18 mouse cellular contexts compared by ENCODE assay signal in the genomic region with DNA sequence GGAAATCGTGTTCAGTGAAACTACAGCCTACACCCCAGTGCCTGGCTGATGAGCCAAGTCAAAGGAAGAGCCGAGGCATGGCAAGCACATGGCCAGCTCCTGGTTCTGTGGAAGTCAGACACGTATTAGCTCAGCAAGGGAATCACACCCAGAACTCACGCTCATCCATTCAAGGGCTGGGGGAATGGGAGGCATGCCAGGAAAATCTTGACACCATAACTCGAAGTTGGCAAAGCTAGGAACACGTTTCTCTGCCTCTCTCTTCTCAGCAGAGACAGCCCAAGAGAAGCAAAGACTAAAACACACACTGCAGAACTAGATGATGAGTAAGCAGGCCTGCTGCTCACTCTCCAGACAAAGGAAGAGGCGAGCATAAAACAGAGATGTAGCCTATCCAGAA. TPM values are rescaled to one million over a fixed set of nuclear protein-coding genes. Genes with fewer than 3 reads are reported as not detected.
A peak's percentile ranks its signal among the peaks of the same experiment; 100 is the strongest.
DNase-seq lines count a peak whose midpoint lies in the region; ATAC-seq lines count a peak whose summit lies in the region.
"Had no signal": no experiment of that assay in that cellular context is flagged by ENCODE, and none has a peak within 500 bp of the region (broad histone marks: within the 10 kb centered on the region; RNA-seq: fewer than 3 reads in every experiment).

No protein-coding gene starts in this region.

- ATAC-seq in forebrain, embryonic 16.5 days: peak; percentile 51
- ATAC-seq in forebrain, embryonic 13.5 days: no peak; the same call in 1 of the 2 replicates
- no peak for ATAC-seq in kidney, embryonic 14.5 days (ENCODE audit: low FRiP score, low TSS enrichment)
- ATAC-seq: inflammation-experienced regulatory T-cells, adult 6 months; midbrain, embryonic 13.5 days had no signal

- no peak overlapping the region for H3K9ac ChIP-seq in forebrain, embryonic 16.5 days (replicated peaks; ENCODE audit: low read depth, low read length)
- H3K9ac ChIP-seq in forebrain, embryonic 13.5 days: no peak overlapping the region
- no peak overlapping the region for H3K9ac ChIP-seq in kidney, embryonic 14.5 days (ENCODE audit: low read depth, low read length)
- H3K9ac ChIP-seq: embryonic facial prominence, embryonic 13.5 days; limb, embryonic 15.5 days; lung, embryonic 15.5 days; midbrain, embryonic 13.5 days had no signal

- 50% methylated on average over 7 of the region's 7 CpGs for WGBS in forebrain, embryonic 16.5 days
- WGBS in forebrain, embryonic 13.5 days: 64% methylated on average over 7 of the region's 7 CpGs
- 68% methylated on average over 7 of the region's 7 CpGs for WGBS in kidney, embryonic 14.5 days

- no peak overlapping the region for H3K27ac ChIP-seq in forebrain, embryonic 16.5 days (ENCODE audit: low read length)
- H3K27ac ChIP-seq in forebrain, embryonic 13.5 days: no peak overlapping the region
- H3K27ac ChIP-seq in kidney, embryonic 14.5 days (ENCODE audit: low read depth, low read length): no peak overlapping the region
- H3K27ac ChIP-seq: embryonic facial prominence, embryonic 13.5 days; limb, embryonic 15.5 days; lung, embryonic 15.5 days; midbrain, embryonic 13.5 days had no signal

- no peaks in the 10 kb centered on the region for H3K4me1 ChIP-seq in forebrain, embryonic 16.5 days (replicated peaks; ENCODE audit: control insufficient read depth, insufficient read depth, low read length)
- no peaks in the 10 kb centered on the region for H3K4me1 ChIP-seq in forebrain, embryonic 13.5 days
- H3K4me1 ChIP-seq in kidney, embryonic 14.5 days (ENCODE audit: control insufficient read depth, insufficient read depth, low read length): no peaks in the 10 kb centered on the region
- H3K4me1 ChIP-seq: embryonic facial prominence, embryonic 13.5 days; limb, embryonic 15.5 days; lung, embryonic 15.5 days; midbrain, embryonic 13.5 days had no signal

- DNase-seq in brain, adult 2 months (ENCODE audit: low read depth, low spot score): peak; percentile 70
- peak; percentile 12 for DNase-seq in layer of hippocampus, adult 9-10 months (ENCODE audit: low spot score)
- DNase-seq in right cerebral cortex, adult 2 months (ENCODE audit: low spot score in 2 of 2): peak; percentile 36 to 48
- DNase-seq in ovary, postnatal 10 days (ENCODE audit: low spot score): no peak
- DNase-seq in cerebellum, postnatal 4 days (ENCODE audit: low spot score in 2 of 2): no peak
- DNase-seq: adrenal gland, adult 8-10 months; B cell, adult 2 months; cerebellum, postnatal 25 days; thymus, adult 18-20 months had no signal

- H3K4me2 ChIP-seq in forebrain, embryonic 16.5 days (ENCODE audit: low read length): no peak overlapping the region
- H3K4me2 ChIP-seq in forebrain, embryonic 13.5 days: no peak overlapping the region
- no peak overlapping the region for H3K4me2 ChIP-seq in kidney, embryonic 14.5 days (replicated peaks; ENCODE audit: low read depth, low read length)
- H3K4me2 ChIP-seq: embryonic facial prominence, embryonic 13.5 days; limb, embryonic 15.5 days; lung, embryonic 15.5 days; midbrain, embryonic 13.5 days had no signal

- no peak overlapping the region for H3K4me3 ChIP-seq in forebrain, embryonic 16.5 days (replicated peaks; ENCODE audit: low read length)
- H3K4me3 ChIP-seq in forebrain, embryonic 13.5 days: no peak overlapping the region
- no peak overlapping the region for H3K4me3 ChIP-seq in kidney, embryonic 14.5 days (ENCODE audit: low read length)
- H3K4me3 ChIP-seq: embryonic facial prominence, embryonic 13.5 days; limb, embryonic 15.5 days; lung, embryonic 15.5 days; midbrain, embryonic 13.5 days; myocyte had no signal

- no peaks in the 10 kb centered on the region for H3K36me3 ChIP-seq in forebrain, embryonic 16.5 days (ENCODE audit: control insufficient read depth, insufficient read depth)
- no peaks in the 10 kb centered on the region for H3K36me3 ChIP-seq in forebrain, embryonic 13.5 days (ENCODE audit: poor library complexity, severe bottlenecking)
- H3K36me3 ChIP-seq in kidney, embryonic 14.5 days (ENCODE audit: control insufficient read depth, insufficient read depth, low read length): no peaks in the 10 kb centered on the region
- H3K36me3 ChIP-seq: embryonic facial prominence, embryonic 13.5 days; limb, embryonic 15.5 days; lung, embryonic 15.5 days; midbrain, embryonic 13.5 days had no signal

- H3K9me3 ChIP-seq in forebrain, embryonic 16.5 days (ENCODE audit: control insufficient read depth, low read length): no peaks in the 10 kb centered on the region
- H3K9me3 ChIP-seq in forebrain, embryonic 13.5 days (replicated peaks): no peaks in the 10 kb centered on the region
- no peaks in the 10 kb centered on the region for H3K9me3 ChIP-seq in kidney, embryonic 14.5 days (ENCODE audit: control insufficient read depth, low read length)
- H3K9me3 ChIP-seq: embryonic facial prominence, embryonic 13.5 days; limb, embryonic 15.5 days; lung, embryonic 15.5 days; midbrain, embryonic 13.5 days had no signal

- H3K27me3 ChIP-seq in forebrain, embryonic 16.5 days (replicated peaks; ENCODE audit: control insufficient read depth, insufficient read depth, low read length): no peaks in the 10 kb centered on the region
- no peaks in the 10 kb centered on the region for H3K27me3 ChIP-seq in forebrain, embryonic 13.5 days
- H3K27me3 ChIP-seq in kidney, embryonic 14.5 days (ENCODE audit: control insufficient read depth, insufficient read depth, low read length): peaks cover 3% of the 10 kb centered on the region
- H3K27me3 ChIP-seq: embryonic facial prominence, embryonic 13.5 days; lung, embryonic 15.5 days; midbrain, embryonic 13.5 days had no signal

RNA-seq across cellular contexts. Expression of a gene that starts 53.5 kb away (rescaled TPM):
- 116 and 123 TPM in 2 replicates for polyA plus RNA-seq in forebrain, embryonic 16.5 days (2015; fragmentation: Nextera tagmentation; extraction: Ambion mirVana)
- polyA plus RNA-seq in forebrain, embryonic 13.5 days (2015; fragmentation: Nextera tagmentation; extraction: Ambion mirVana): 86.1 and 90.3 TPM in 2 replicates
- 42.5 and 43.5 TPM in 2 replicates for polyA plus RNA-seq in kidney, embryonic 14.5 days (2014; fragmentation: Nextera tagmentation; extraction: Ambion mirVana)

Comparison
In these comparisons a context has a peak if more than half of its experiments do, and no peak if none do; other contexts are left out.
1. DNase-seq: peak in brain, adult 2 months (single experiment), layer of hippocampus, adult 9-10 months (single experiment) and right cerebral cortex, adult 2 months (2 of 2); none in ovary, postnatal 10 days (single experiment) and cerebellum, postnatal 4 days (0 of 2).